ENCODE assay signal across 27 mouse cellular contexts in genomic region chr1:156923511-156923910, GRCm38 (mm10).
"Had no signal": no experiment of that assay in that cellular context is flagged by ENCODE, and none has a peak within 500 bp of the region (broad histone marks: within the 10 kb centered on the region; RNA-seq: fewer than 3 reads in every experiment).

No protein-coding gene starts in this region.

- H3K4me3 ChIP-seq: embryonic facial prominence, embryonic 10.5 days; embryonic facial prominence, embryonic 12.5 days; embryonic facial prominence, embryonic 13.5 days; embryonic facial prominence, embryonic 15.5 days; erythroblast, embryonic 14.5 days; forebrain, embryonic 10.5 days; forebrain, embryonic 12.5 days; forebrain, embryonic 13.5 days; forebrain, embryonic 15.5 days; gastrocnemius, adult 2 months; heart, adult 2 months had no signal

- H3K27ac ChIP-seq: embryonic facial prominence, embryonic 10.5 days; embryonic facial prominence, embryonic 12.5 days; embryonic facial prominence, embryonic 13.5 days; embryonic facial prominence, embryonic 15.5 days; forebrain, embryonic 10.5 days; forebrain, embryonic 12.5 days; forebrain, embryonic 13.5 days; forebrain, embryonic 15.5 days; gastrocnemius, adult 2 months; heart, adult 2 months had no signal

- H3K9ac ChIP-seq: embryonic facial prominence, embryonic 12.5 days; embryonic facial prominence, embryonic 13.5 days; embryonic facial prominence, embryonic 15.5 days; forebrain, embryonic 12.5 days; forebrain, embryonic 13.5 days; forebrain, embryonic 15.5 days; forebrain, postnatal 0 days had no signal

- H3K9me3 ChIP-seq: embryonic facial prominence, embryonic 10.5 days; embryonic facial prominence, embryonic 12.5 days; embryonic facial prominence, embryonic 13.5 days; embryonic facial prominence, embryonic 15.5 days; forebrain, embryonic 10.5 days; forebrain, embryonic 12.5 days; forebrain, embryonic 13.5 days; forebrain, embryonic 15.5 days had no signal

- H3K27me3 ChIP-seq: embryonic facial prominence, embryonic 12.5 days; embryonic facial prominence, embryonic 13.5 days; embryonic facial prominence, embryonic 15.5 days; forebrain, embryonic 12.5 days; forebrain, embryonic 13.5 days; forebrain, embryonic 15.5 days had no signal

- H3K36me3 ChIP-seq: embryonic facial prominence, embryonic 13.5 days; embryonic facial prominence, embryonic 15.5 days; forebrain, embryonic 15.5 days had no signal

- H3K4me2 ChIP-seq: embryonic facial prominence, embryonic 12.5 days; embryonic facial prominence, embryonic 13.5 days; embryonic facial prominence, embryonic 15.5 days; forebrain, embryonic 12.5 days; forebrain, embryonic 13.5 days; forebrain, embryonic 15.5 days had no signal

- ATAC-seq: forebrain, embryonic 13.5 days; forebrain, embryonic 14.5 days; forebrain, embryonic 15.5 days; forebrain, embryonic 16.5 days; forebrain, postnatal 0 days had no signal

- DNase-seq: cerebellum, adult 8-10 months; cerebellum, adult 9-10 months; cerebellum, adult 9-11 months; cerebellum, postnatal 10 days; cerebellum, postnatal 14 days; cerebellum, postnatal 25 days; cerebellum, postnatal 36 days; forebrain, postnatal 0 days; gastrocnemius, adult 2 months; gastrocnemius, postnatal 10 days; gastrocnemius, postnatal 14 days; gastrocnemius, postnatal 25 days; gastrocnemius, postnatal 36 days; heart, adult 11 months; heart, adult 18-20 months; heart, adult 2 months had no signal
